Mouse (Mus musculus) T-cell, adult 66 days (primary cell): ENCODE measurements around the gene Helz. TPM values are rescaled to one million over a fixed set of nuclear protein-coding genes. Genes with fewer than 3 reads are reported as not detected.

Source experiments
- total RNA-seq, 2 experiments: library from RNA; stranded (reverse); gene quantifications; 3 replicates in 1 of 2; 4 replicates in 1 of 2; pipeline ENCODE4 v1.2.4; 2023

The Helz gene
- total RNA-seq, result 10 to 100 TPM; 81.4 to 87.7 TPM

DNA sequence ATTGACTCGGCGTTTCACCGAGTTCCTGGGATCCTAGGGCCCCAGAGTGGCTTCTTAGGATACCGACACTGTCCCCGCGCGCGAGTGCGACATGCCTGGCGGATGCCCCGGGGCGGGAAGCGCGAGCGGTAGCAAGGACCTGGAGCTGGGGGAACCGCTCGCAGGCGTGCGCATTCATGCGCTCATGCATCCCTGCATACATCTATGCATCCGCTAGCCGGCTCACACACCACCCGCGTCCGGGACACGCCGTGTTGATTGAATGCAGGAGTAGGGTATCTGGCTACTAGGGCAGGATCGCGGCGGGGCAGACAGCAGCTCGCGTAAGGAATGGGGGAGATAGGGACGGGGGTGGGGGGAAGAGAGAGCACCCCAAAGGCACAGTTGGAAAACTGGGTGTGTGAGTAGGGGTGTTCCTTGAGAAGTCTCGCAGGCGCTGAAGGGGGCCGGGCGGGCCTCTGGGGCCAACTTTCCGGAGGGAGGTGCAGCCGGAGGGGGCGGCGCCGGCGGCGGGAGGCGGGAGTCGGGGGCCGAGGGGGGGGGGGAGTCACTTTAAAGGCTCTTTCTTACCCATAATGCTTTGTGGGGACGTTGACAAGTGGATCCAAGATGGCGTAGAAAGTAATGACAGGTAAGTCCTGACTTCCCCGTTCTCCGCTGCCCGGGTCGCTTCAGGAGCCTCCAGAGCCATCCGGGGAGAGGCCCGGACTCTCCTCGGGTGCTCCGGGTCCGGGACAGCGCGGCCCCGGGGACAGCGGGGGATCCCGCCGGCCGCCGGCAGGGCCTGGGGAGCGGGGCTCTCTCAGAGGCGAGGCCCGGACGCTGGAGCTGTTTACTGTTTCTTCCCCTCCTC is at the start of gene Helz:
Helz (plus strand) TSS at position 580 of the 853 bp plus-strand sequence.

DNA sequence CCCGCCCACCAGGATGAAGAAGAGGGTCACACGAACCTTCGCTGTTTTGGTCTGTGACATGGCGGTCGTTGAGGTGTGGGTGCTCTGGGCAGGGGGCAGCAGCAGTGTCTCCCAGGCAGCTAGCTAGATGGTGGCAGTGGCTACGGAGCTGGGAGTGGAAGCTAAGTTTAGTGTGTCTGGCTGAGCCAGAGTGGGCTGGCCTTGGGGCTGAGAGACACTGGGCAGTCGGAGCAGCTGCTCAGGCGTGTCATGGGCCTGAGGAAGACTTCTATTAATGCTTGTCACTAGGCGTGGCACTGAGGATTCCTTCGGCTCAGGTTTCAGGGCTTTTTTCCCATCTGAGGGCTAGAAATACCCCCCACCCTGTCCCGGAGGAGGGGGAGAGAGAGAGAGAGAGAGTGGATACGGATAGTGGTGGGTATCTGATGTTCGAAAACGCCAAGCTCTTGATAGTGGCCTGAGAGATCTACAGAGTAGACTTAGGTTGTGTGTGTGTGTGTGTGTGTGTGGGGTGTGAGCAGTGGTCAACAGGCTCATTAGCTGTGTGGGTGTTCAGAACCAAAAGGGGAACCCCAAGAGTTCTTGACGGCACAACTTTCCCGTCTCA is 168.7 kb downstream of the Helz start, which contains the start of gene Cacng1:
Cacng1 (minus strand) TSS at position 191 of the 607 bp plus-strand sequence.

Other genes starting within 250 kb of the Helz start
- 100 to 1,000 TPM; 149 to 172 TPM for gene Pitpnc1, start 77.2 kb upstream of the Helz start, total RNA-seq
- 10 to 100 TPM; 42.7 to 51.1 TPM for gene Psmd12, start 68.4 kb upstream of the Helz start, total RNA-seq
- not detected for gene Cacng1, start 168.6 kb downstream of the Helz start, total RNA-seq
- under 1 TPM; 0.26 to 0.65 TPM for gene Cacng4, start 246.6 kb downstream of the Helz start, total RNA-seq